Mouse (Mus musculus): ENCODE measurements at regions not wholly inside any gene's neighbourhood (a gene's known extent, or its start where the extent isn't known, plus 50 kb on each side); places are given as distances from the start of the nearest gene placed in this dataset.

- DNase-seq (ENCODE audit: low spot score in 2 of 2): no peak
Measured at GRCm38 (mm10) chr1:42008046-42008445, 687.5 kb upstream of the Pou3f3 start.

GRCm38 (mm10) chr1:42012911-42013310 is 682.7 kb upstream of the Pou3f3 start:
- DNase-seq (ENCODE audit: low spot score in 2 of 2): peak; percentile 84 to 96

- no peak for DNase-seq (ENCODE audit: low spot score in 2 of 2)
Measured at GRCm38 (mm10) chr1:42018966-42019365, 676.6 kb upstream of the Pou3f3 start.

GRCm38 (mm10) chr1:42025781-42026180 is 669.8 kb upstream of the Pou3f3 start:
- no peak for DNase-seq (ENCODE audit: low spot score in 2 of 2)

GRCm38 (mm10) chr1:42026423-42026822 is 669.1 kb upstream of the Pou3f3 start:
- no peak for DNase-seq (ENCODE audit: low spot score in 2 of 2)

- DNase-seq (ENCODE audit: low spot score in 2 of 2): no peak
Measured at GRCm38 (mm10) chr1:42033786-42034185, 661.8 kb upstream of the Pou3f3 start.

- DNase-seq (ENCODE audit: low spot score in 2 of 2): no peak
Measured at GRCm38 (mm10) chr1:42035371-42035770, 660.2 kb upstream of the Pou3f3 start.

- DNase-seq (ENCODE audit: low spot score in 2 of 2): no peak
Measured at GRCm38 (mm10) chr1:42041544-42041943, 654.0 kb upstream of the Pou3f3 start.

GRCm38 (mm10) chr1:42058494-42058893 is 637.1 kb upstream of the Pou3f3 start:
- no peak for DNase-seq (ENCODE audit: low spot score in 2 of 2)

GRCm38 (mm10) chr1:42070064-42070463 is 625.5 kb upstream of the Pou3f3 start:
- peak; percentile 9 to 56 for DNase-seq (ENCODE audit: low spot score in 2 of 2)

GRCm38 (mm10) chr1:42096026-42096425 is 599.5 kb upstream of the Pou3f3 start:
- DNase-seq (ENCODE audit: low spot score in 2 of 2): no peak

- DNase-seq (ENCODE audit: low spot score in 2 of 2): no peak
Measured at GRCm38 (mm10) chr1:42098580-42098979, 597.0 kb upstream of the Pou3f3 start.

GRCm38 (mm10) chr1:42107521-42107920 is 588.0 kb upstream of the Pou3f3 start:
- DNase-seq (ENCODE audit: low spot score in 2 of 2): no peak

GRCm38 (mm10) chr1:42107925-42108324 is 587.6 kb upstream of the Pou3f3 start:
- no peak for DNase-seq (ENCODE audit: low spot score in 2 of 2)

GRCm38 (mm10) chr1:42152175-42152790 is 543.3 kb upstream of the Pou3f3 start:
- peak; percentile 27 to 68 for DNase-seq (ENCODE audit: low spot score in 2 of 2)

GRCm38 (mm10) chr1:42152916-42153315 is 542.7 kb upstream of the Pou3f3 start:
- no peak for DNase-seq (ENCODE audit: low spot score in 2 of 2)

- DNase-seq (ENCODE audit: low spot score in 2 of 2): no peak
Measured at GRCm38 (mm10) chr1:42167790-42168572, 527.6 kb upstream of the Pou3f3 start.

- DNase-seq (ENCODE audit: low spot score in 2 of 2): no peak
Measured at GRCm38 (mm10) chr1:42169505-42169904, 526.1 kb upstream of the Pou3f3 start.

- DNase-seq (ENCODE audit: low spot score in 2 of 2): no peak
Measured at GRCm38 (mm10) chr1:42186295-42186694, 509.3 kb upstream of the Pou3f3 start.

- no peak for DNase-seq (ENCODE audit: low spot score in 2 of 2)
Measured at GRCm38 (mm10) chr1:42228098-42228497, 467.5 kb upstream of the Pou3f3 start.

- DNase-seq (ENCODE audit: low spot score in 2 of 2): peak; percentile 32 to 46
Measured at GRCm38 (mm10) chr1:42229711-42230110, 465.9 kb upstream of the Pou3f3 start.

GRCm38 (mm10) chr1:42230469-42231040 is 465.0 kb upstream of the Pou3f3 start:
- peak in 1 of 2 experiments; percentile 43 for DNase-seq (ENCODE audit: low spot score in 2 of 2)
